Mouse (Mus musculus): ENCODE results near the gene Zbtb44. TPM values are rescaled to one million over a fixed set of nuclear protein-coding genes. Genes with fewer than 3 reads are reported as not detected.
"Not testable (repeated sequence)": the region's sequence is repeated elsewhere in the genome, so short reads cannot be mapped to it uniquely, and the experiment has no call there.

The Zbtb44 gene
- polyA plus RNA-seq, 1 experiment from 2014 or later: 5.7 TPM

- no peak overlapping the region for H3K4me2 ChIP-seq
- ATAC-seq (ENCODE audit: low FRiP score) (no peak), DNase-seq (ENCODE audit: low spot score, missing footprints) (no peak)
- H3K27me3 ChIP-seq (ENCODE audit: control insufficient read depth, insufficient read depth, low read length): no peaks in the 10 kb centered on the region
- peaks cover 8% of the 10 kb centered on the region; the same call in 1 of the 2 replicates for H3K4me1 ChIP-seq (ENCODE audit: control insufficient read depth, insufficient read depth, low read length)
- no peak overlapping the region for H3K9ac ChIP-seq (ENCODE audit: low read length)
- no peak overlapping the region for H3K27ac ChIP-seq (ENCODE audit: low read depth, low read length)
- no peaks in the 10 kb centered on the region for H3K36me3 ChIP-seq (ENCODE audit: control insufficient read depth, insufficient read depth, low read length)
- H3K9me3 ChIP-seq (ENCODE audit: control insufficient read depth, low read length): no peaks in the 10 kb centered on the region
- no peak overlapping the region for H3K4me3 ChIP-seq (ENCODE audit: low read depth, low read length)
Observed at GRCm38 (mm10) chr9:31032546-31032945, 2.1 kb downstream of the Zbtb44 start.

- Histone ChIP-seq H3K4me3 (ENCODE audit: low read depth, low read length) (no peak overlapping the region), H3K9me3 (ENCODE audit: control insufficient read depth, low read length) (no peaks in the 10 kb centered on the region), H3K27ac (ENCODE audit: low read depth, low read length) (no peak overlapping the region), H3K36me3 (ENCODE audit: control insufficient read depth, insufficient read depth, low read length) (no peaks in the 10 kb centered on the region), H3K9ac (ENCODE audit: low read length) (no peak overlapping the region), H3K27me3 (ENCODE audit: control insufficient read depth, insufficient read depth, low read length) (no peaks in the 10 kb centered on the region), H3K4me1 (ENCODE audit: control insufficient read depth, insufficient read depth, low read length) (no peaks in the 10 kb centered on the region), H3K4me2 (no peak overlapping the region)
- no peak for ATAC-seq (ENCODE audit: low FRiP score)
- DNase-seq (ENCODE audit: low spot score, missing footprints): no peak
- WGBS: 97% methylated on average over 5 of the region's 5 CpGs
Observed at GRCm38 (mm10) chr9:31050208-31050607, 19.8 kb downstream of the Zbtb44 start.

- H3K27ac ChIP-seq (ENCODE audit: low read depth, low read length); H3K9me3 ChIP-seq (ENCODE audit: control insufficient read depth, low read length); H3K4me2 ChIP-seq; H3K4me3 ChIP-seq (ENCODE audit: low read depth, low read length); H3K9ac ChIP-seq (ENCODE audit: low read length); H3K36me3 ChIP-seq (ENCODE audit: control insufficient read depth, insufficient read depth, low read length); H3K4me1 ChIP-seq (ENCODE audit: control insufficient read depth, insufficient read depth, low read length); DNase-seq (ENCODE audit: low spot score, missing footprints); ATAC-seq (ENCODE audit: low FRiP score); H3K27me3 ChIP-seq (ENCODE audit: control insufficient read depth, insufficient read depth, low read length): not testable (repeated sequence)
- WGBS: 93% methylated on average over 6 of the region's 6 CpGs
Observed at GRCm38 (mm10) chr9:31051509-31051908, 21.1 kb downstream of the Zbtb44 start.

GRCm38 (mm10) chr9:31058723-31059122, 28.3 kb downstream of the Zbtb44 start:
- no peak overlapping the region for H3K4me2 ChIP-seq
- 86% methylated on average over 2 of the region's 2 CpGs for WGBS
- H3K27ac ChIP-seq (ENCODE audit: low read depth, low read length): no peak overlapping the region
- H3K4me3 ChIP-seq (ENCODE audit: low read depth, low read length): no peak overlapping the region
- H3K36me3 ChIP-seq (ENCODE audit: control insufficient read depth, insufficient read depth, low read length): peaks cover 3% of the 10 kb centered on the region; the same call in 1 of the 2 replicates
- no peaks in the 10 kb centered on the region for H3K9me3 ChIP-seq (ENCODE audit: control insufficient read depth, low read length)
- no peak overlapping the region for H3K9ac ChIP-seq (ENCODE audit: low read length)
- DNase-seq (ENCODE audit: low spot score, missing footprints): no peak
- ATAC-seq (ENCODE audit: low FRiP score): no peak
- no peaks in the 10 kb centered on the region for H3K27me3 ChIP-seq (ENCODE audit: control insufficient read depth, insufficient read depth, low read length)
- no peaks in the 10 kb centered on the region for H3K4me1 ChIP-seq (ENCODE audit: control insufficient read depth, insufficient read depth, low read length)

GRCm38 (mm10) chr9:31070706-31071105, 40.3 kb downstream of the Zbtb44 start:
- H3K4me1 ChIP-seq (ENCODE audit: control insufficient read depth, insufficient read depth, low read length): no peaks in the 10 kb centered on the region
- no peak for DNase-seq (ENCODE audit: low spot score, missing footprints)
- no peaks in the 10 kb centered on the region for H3K9me3 ChIP-seq (ENCODE audit: control insufficient read depth, low read length)
- H3K9ac ChIP-seq (ENCODE audit: low read length): no peak overlapping the region
- no peak overlapping the region for H3K27ac ChIP-seq (ENCODE audit: low read depth, low read length)
- no peaks in the 10 kb centered on the region for H3K27me3 ChIP-seq (ENCODE audit: control insufficient read depth, insufficient read depth, low read length)
- WGBS: 93% methylated on average over 7 of the region's 8 CpGs
- no peaks in the 10 kb centered on the region for H3K36me3 ChIP-seq (ENCODE audit: control insufficient read depth, insufficient read depth, low read length)
- no peak overlapping the region for H3K4me3 ChIP-seq (ENCODE audit: low read depth, low read length)
- no peak for ATAC-seq (ENCODE audit: low FRiP score)
- H3K4me2 ChIP-seq: no peak overlapping the region

GRCm38 (mm10) chr9:31072256-31072655, 41.8 kb downstream of the Zbtb44 start:
- Histone ChIP-seq H3K27ac (ENCODE audit: low read depth, low read length) (no peak overlapping the region), H3K4me1 (ENCODE audit: control insufficient read depth, insufficient read depth, low read length) (no peaks in the 10 kb centered on the region), H3K4me3 (ENCODE audit: low read depth, low read length) (no peak overlapping the region), H3K36me3 (ENCODE audit: control insufficient read depth, insufficient read depth, low read length) (no peaks in the 10 kb centered on the region), H3K9me3 (ENCODE audit: control insufficient read depth, low read length) (no peaks in the 10 kb centered on the region), H3K9ac (ENCODE audit: low read length) (no peak overlapping the region), H3K27me3 (ENCODE audit: control insufficient read depth, insufficient read depth, low read length) (no peaks in the 10 kb centered on the region), H3K4me2 (no peak overlapping the region)
- 90% methylated on average over 5 of the region's 5 CpGs for WGBS
- no peak for ATAC-seq (ENCODE audit: low FRiP score)
- DNase-seq (ENCODE audit: low spot score, missing footprints): no peak

GRCm38 (mm10) chr9:31073797-31074196, 43.4 kb downstream of the Zbtb44 start:
- Histone ChIP-seq H3K9me3 (ENCODE audit: control insufficient read depth, low read length) (no peaks in the 10 kb centered on the region), H3K4me1 (ENCODE audit: control insufficient read depth, insufficient read depth, low read length) (no peaks in the 10 kb centered on the region), H3K9ac (ENCODE audit: low read length) (no peak overlapping the region), H3K36me3 (ENCODE audit: control insufficient read depth, insufficient read depth, low read length) (no peaks in the 10 kb centered on the region), H3K4me3 (ENCODE audit: low read depth, low read length) (no peak overlapping the region), H3K27me3 (ENCODE audit: control insufficient read depth, insufficient read depth, low read length) (no peaks in the 10 kb centered on the region), H3K4me2 (no peak overlapping the region), H3K27ac (ENCODE audit: low read depth, low read length) (no peak overlapping the region)
- 84% methylated on average over 7 of the region's 7 CpGs for WGBS
- DNase-seq (ENCODE audit: low spot score, missing footprints) (no peak), ATAC-seq (ENCODE audit: low FRiP score) (no peak)

- 88% methylated on average over 10 of the region's 10 CpGs for WGBS
- no peaks in the 10 kb centered on the region for H3K27me3 ChIP-seq (ENCODE audit: control insufficient read depth, insufficient read depth, low read length)
Observed at GRCm38 (mm10) chr9:31074836-31075235, 44.4 kb downstream of the Zbtb44 start.

GRCm38 (mm10) chr9:31080726-31081125, 50.3 kb downstream of the Zbtb44 start:
- DNase-seq (ENCODE audit: low spot score, missing footprints) (no peak), ATAC-seq (ENCODE audit: low FRiP score) (no peak)
- Histone ChIP-seq H3K9me3 (ENCODE audit: control insufficient read depth, low read length) (no peaks in the 10 kb centered on the region), H3K27me3 (ENCODE audit: control insufficient read depth, insufficient read depth, low read length) (no peaks in the 10 kb centered on the region), H3K4me1 (ENCODE audit: control insufficient read depth, insufficient read depth, low read length) (0 out of 2 replicates have a peak, but pooled peaks cover 3% of the 10 kb centered on the region), H3K27ac (ENCODE audit: low read depth, low read length) (no peak overlapping the region), H3K36me3 (ENCODE audit: control insufficient read depth, insufficient read depth, low read length) (no peaks in the 10 kb centered on the region), H3K4me2 (no peak overlapping the region), H3K9ac (ENCODE audit: low read length) (no peak overlapping the region), H3K4me3 (ENCODE audit: low read depth, low read length) (no peak overlapping the region)
- WGBS: 83% methylated on average over 6 of the region's 6 CpGs

More at GRCm38 (mm10) chr9:31074836-31075235, 44.4 kb downstream of the Zbtb44 start:
- no peak overlapping the region for H3K27ac ChIP-seq (ENCODE audit: low read depth, low read length)
- no peaks in the 10 kb centered on the region for H3K4me1 ChIP-seq (ENCODE audit: control insufficient read depth, insufficient read depth, low read length)
- H3K4me3 ChIP-seq (ENCODE audit: low read depth, low read length): no peak overlapping the region
- DNase-seq (ENCODE audit: low spot score, missing footprints) (no peak), ATAC-seq (ENCODE audit: low FRiP score) (no peak)
- no peaks in the 10 kb centered on the region for H3K36me3 ChIP-seq (ENCODE audit: control insufficient read depth, insufficient read depth, low read length)
- no peaks in the 10 kb centered on the region for H3K9me3 ChIP-seq (ENCODE audit: control insufficient read depth, low read length)
- no peak overlapping the region for H3K4me2 ChIP-seq
- no peak overlapping the region for H3K9ac ChIP-seq (ENCODE audit: low read length)
